Comparison of ENCODE assay signal across 25 mouse cellular contexts in genomic region chr1:157461276-157461675, GRCm38 (mm10). TPM values are rescaled to one million over a fixed set of nuclear protein-coding genes. Genes with fewer than 3 reads are reported as not detected.
DNase-seq lines count a peak whose midpoint lies in the region; ATAC-seq and TF ChIP-seq lines count a peak whose summit lies in the region.
"Had no signal": no experiment of that assay in that cellular context is flagged by ENCODE, and none has a peak within 500 bp of the region (broad histone marks: within the 10 kb centered on the region; RNA-seq: fewer than 3 reads in every experiment).

No protein-coding gene starts in this region.

- ATAC-seq in kidney, embryonic 15.5 days (replicated peaks; ENCODE audit: low FRiP score), result no peak
- ATAC-seq in kidney, postnatal 0 days (replicated peaks; ENCODE audit: low FRiP score, low read depth), result peak; percentile 33; the same call in 1 of the 2 replicates
- ATAC-seq: forebrain, embryonic 13.5 days; forebrain, embryonic 16.5 days; Patski had no signal

- H3K4me3 ChIP-seq in kidney, embryonic 15.5 days (replicated peaks), result no peak overlapping the region
- no peak overlapping the region for H3K4me3 ChIP-seq in kidney, postnatal 0 days (replicated peaks; ENCODE audit: low read depth, low read length)
- H3K4me3 ChIP-seq: forebrain, embryonic 10.5 days; forebrain, embryonic 13.5 days; heart, adult 2 months; heart, embryonic 10.5 days; heart, embryonic 13.5 days; hindbrain, embryonic 12.5 days had no signal

- H3K4me2 ChIP-seq in kidney, embryonic 15.5 days, result no peak overlapping the region
- H3K4me2 ChIP-seq in kidney, postnatal 0 days (ENCODE audit: low read length), result no peak overlapping the region
- H3K4me2 ChIP-seq: forebrain, embryonic 13.5 days; heart, embryonic 13.5 days; hindbrain, embryonic 12.5 days had no signal

- peak; percentile 34 for DNase-seq in kidney, adult 18-20 months
- DNase-seq in kidney, adult 9 months, result peak; percentile 82
- no peak for DNase-seq in kidney, postnatal 0 days (ENCODE audit: low spot score)
- DNase-seq in kidney, postnatal 36 days, result peak; percentile 45 to 70
- DNase-seq in layer of hippocampus, adult 11-12 months (ENCODE audit: low spot score), result no peak
- DNase-seq in heart, postnatal 14 days, result no peak
- DNase-seq: adrenal gland, postnatal 10 days; adrenal gland, postnatal 36 days; B cell, adult 2 months; cerebellum, adult 18-20 months; cerebellum, adult 9-10 months; cerebellum, postnatal 14 days; gastrocnemius, postnatal 10 days; gastrocnemius, postnatal 36 days; heart, adult 2 months had no signal

- peaks cover 4% of the 10 kb centered on the region; the same call in 1 of the 2 replicates for H3K36me3 ChIP-seq in kidney, embryonic 15.5 days
- H3K36me3 ChIP-seq in kidney, postnatal 0 days (ENCODE audit: insufficient read depth, low read length), result no peaks in the 10 kb centered on the region
- H3K36me3 ChIP-seq: forebrain, embryonic 10.5 days; G1E; hindbrain, embryonic 12.5 days had no signal

- intact Hi-C loops in heart, postnatal 14 days (cut with DNase I), result loop anchor here (2.0 to 5.0 kb wide), 2 partner anchors 162 to 379 kb away; no protein-coding TSS in a partner anchor

- 93% methylated on average over 5 of the region's 5 CpGs for WGBS in kidney, embryonic 15.5 days
- WGBS in kidney, postnatal 0 days, result 85% methylated on average over 5 of the region's 5 CpGs

- H3K9me3 ChIP-seq in kidney, embryonic 15.5 days (replicated peaks), result no peaks in the 10 kb centered on the region
- H3K9me3 ChIP-seq in kidney, postnatal 0 days (replicated peaks; ENCODE audit: low read length), result no peaks in the 10 kb centered on the region
- H3K9me3 ChIP-seq: forebrain, embryonic 10.5 days; forebrain, embryonic 13.5 days; heart, embryonic 10.5 days; heart, embryonic 13.5 days; hindbrain, embryonic 12.5 days had no signal

- H3K27ac ChIP-seq in kidney, embryonic 15.5 days, result no peak overlapping the region
- no peak overlapping the region for H3K27ac ChIP-seq in kidney, postnatal 0 days
- H3K27ac ChIP-seq: forebrain, embryonic 10.5 days; forebrain, embryonic 13.5 days; heart, adult 2 months; heart, embryonic 10.5 days; heart, embryonic 13.5 days; hindbrain, embryonic 12.5 days had no signal

- H3K27me3 ChIP-seq in kidney, embryonic 15.5 days, result no peaks in the 10 kb centered on the region
- H3K27me3 ChIP-seq in kidney, postnatal 0 days (ENCODE audit: insufficient read depth, low read length), result no peaks in the 10 kb centered on the region
- H3K27me3 ChIP-seq: CH12.LX; forebrain, embryonic 13.5 days; heart, embryonic 13.5 days; hindbrain, embryonic 12.5 days; Patski had no signal

- TF ChIP-seq CTCF in kidney, postnatal 0 days (IDR thresholded peaks at IDR 0.05; ENCODE audit: low read depth), result no peak

- peaks cover 12% of the 10 kb centered on the region for H3K4me1 ChIP-seq in kidney, embryonic 15.5 days
- H3K4me1 ChIP-seq in kidney, postnatal 0 days (replicated peaks; ENCODE audit: insufficient read depth, low read length), result no peaks in the 10 kb centered on the region

- H3K9ac ChIP-seq in kidney, embryonic 15.5 days, result no peak overlapping the region
- H3K9ac ChIP-seq in kidney, postnatal 0 days (ENCODE audit: low read depth, low read length), result no peak overlapping the region
- H3K9ac ChIP-seq: forebrain, embryonic 13.5 days; heart, embryonic 13.5 days; hindbrain, embryonic 12.5 days had no signal

RNA-seq across cellular contexts. Expression of gene Cryzl2, which starts 2.9 kb away (rescaled TPM):
- polyA plus RNA-seq in kidney, embryonic 15.5 days (2015; fragmentation: Nextera tagmentation; extraction: Ambion mirVana), result 17.4 and 19.8 TPM in 2 replicates
- 46.9 and 58.5 TPM in 2 replicates for polyA plus RNA-seq in kidney, postnatal 0 days (2015; fragmentation: Nextera tagmentation; extraction: Ambion mirVana)
- 10 to 100 TPM; 11.8 to 14.3 TPM for total RNA-seq in heart, postnatal 14 days (2021)
- polyA plus RNA-seq: G1E, Patski had no signal

RNA-seq across cellular contexts. Expression of gene Sec16b, which starts 45.3 kb away (rescaled TPM):
- polyA plus RNA-seq in kidney, embryonic 15.5 days (2015; fragmentation: Nextera tagmentation; extraction: Ambion mirVana), result 2.2 and 2.6 TPM in 2 replicates
- polyA plus RNA-seq in kidney, postnatal 0 days (2015; fragmentation: Nextera tagmentation; extraction: Ambion mirVana), result 1.8 and 2.2 TPM in 2 replicates
- total RNA-seq in heart, postnatal 14 days (2021), result 1 to 10 TPM; 1.1 to 1.5 TPM
- polyA plus RNA-seq: G1E had no signal

RNA-seq across cellular contexts. Expression of gene Rasal2, which starts 48.9 kb away (rescaled TPM):
- 8.0 and 8.1 TPM in 2 replicates for polyA plus RNA-seq in kidney, embryonic 15.5 days (2015; fragmentation: Nextera tagmentation; extraction: Ambion mirVana)
- polyA plus RNA-seq in kidney, postnatal 0 days (2015; fragmentation: Nextera tagmentation; extraction: Ambion mirVana), result 7.5 and 9.5 TPM in 2 replicates
- total RNA-seq in heart, postnatal 14 days (2021), result 10 to 100 TPM; 33.0 to 36.5 TPM

Comparison
In these comparisons a context has a peak if more than half of its experiments do, and no peak if none do; other contexts are left out.
1. DNase-seq: peak in kidney, adult 18-20 months (single experiment), kidney, adult 9 months (single experiment) and kidney, postnatal 36 days (2 of 2); none in kidney, postnatal 0 days (single experiment), layer of hippocampus, adult 11-12 months (single experiment) and heart, postnatal 14 days (0 of 2).